Mouse (Mus musculus) heart, adult 2 months (tissue): Measurements from ENCODE around the gene Gm37240.
A peak's percentile ranks its signal among the peaks of the same experiment; 100 is the strongest.

Source experiments
- CTCF ChIP-seq: fragments of 200-600 bp; IDR thresholded peaks from 2 replicates; pipeline ENCODE4 v1.8.1; 2022; ENCODE audit warnings: antibody characterized with exemption, mild to moderate bottlenecking, moderate library complexity
- EP300 ChIP-seq: fragments of 200-500 bp; IDR thresholded peaks from 2 replicates; pipeline ENCODE4 v1.6.1; 2011; ENCODE audit warnings: low read depth, low read length, control low read depth; ENCODE audit not compliant: insufficient read depth

DNA sequence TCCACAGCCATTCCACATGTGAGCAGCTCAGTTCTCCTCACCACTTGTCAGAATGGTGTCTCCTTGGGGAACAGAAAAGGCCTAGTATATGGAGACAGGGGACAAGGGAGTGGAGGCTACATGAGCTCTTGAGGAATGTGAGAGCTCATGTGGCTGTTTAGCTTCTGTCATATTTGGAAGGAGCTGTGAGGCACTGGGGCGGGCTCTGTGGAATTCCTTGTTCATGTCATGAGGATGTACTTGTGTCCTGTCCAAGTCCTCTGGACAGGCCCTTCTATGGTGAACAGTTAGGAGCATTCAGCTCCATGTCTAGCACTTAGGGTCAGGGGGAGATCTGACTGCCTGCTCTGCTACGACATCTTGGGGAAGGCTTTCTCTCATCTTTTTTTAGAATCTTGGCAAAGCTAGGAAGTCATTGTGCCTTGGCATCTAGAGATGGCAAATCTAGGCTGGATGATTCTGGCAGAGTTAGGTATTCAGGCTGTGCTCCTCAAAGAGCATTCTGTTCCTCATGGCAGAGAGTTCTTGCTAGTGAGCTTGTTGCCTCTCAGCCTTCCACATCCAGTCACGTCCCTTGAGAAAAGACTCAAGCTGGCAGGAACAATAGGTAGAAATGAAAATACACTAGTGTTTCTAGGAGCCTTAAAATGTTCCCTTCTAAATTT, 297.1 kb downstream of the Gm37240 start:
- TF ChIP-seq CTCF (no peak), EP300 (0 out of 2 replicates have a peak, but pooled peaks have one; percentile 49)
